Mouse (Mus musculus): ENCODE results near the gene Smpd3. TPM values are rescaled to one million over a fixed set of nuclear protein-coding genes. Genes with fewer than 3 reads are reported as not detected.

The Smpd3 gene
- polyA plus RNA-seq, 1 experiment from 2014 or later = 1.3 TPM

DNA sequence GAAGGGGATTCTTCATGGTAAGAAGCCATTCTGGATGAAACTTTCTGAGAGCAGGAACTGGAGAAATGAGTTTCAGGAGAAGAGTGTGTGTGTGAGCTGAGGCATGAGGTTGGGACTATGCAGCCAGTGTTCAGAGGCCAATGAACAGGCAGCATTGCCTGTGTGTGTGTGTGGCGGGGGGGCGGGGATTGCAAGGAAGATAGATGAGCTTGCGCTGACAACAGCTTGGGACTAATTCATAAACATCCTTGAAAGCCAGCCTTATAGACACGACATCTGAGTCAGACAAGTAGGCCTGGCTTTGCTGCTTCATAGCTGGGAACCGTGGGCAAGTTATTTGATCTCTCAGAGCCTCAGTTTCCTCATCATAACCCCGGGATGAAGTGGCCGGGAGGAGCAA, 31.3 kb upstream of the Smpd3 start:
- Histone ChIP-seq H3K9me3 (ENCODE audit: low read length) (no peaks in the 10 kb centered on the region), H3K9ac (replicated peaks) (no peak overlapping the region), H3K4me3 (ENCODE audit: low read depth, low read length) (no peak overlapping the region), H3K4me2 (ENCODE audit: low read depth, low read length) (no peak overlapping the region), H3K27me3 (ENCODE audit: insufficient read depth, low read length) (no peaks in the 10 kb centered on the region), H3K27ac (ENCODE audit: low read depth) (no peak overlapping the region), H3K4me1 (ENCODE audit: insufficient read depth) (no peaks in the 10 kb centered on the region), H3K36me3 (replicated peaks; ENCODE audit: insufficient read depth, low read length) (no peaks in the 10 kb centered on the region)
- ATAC-seq (no peak), DNase-seq (no peak)
- no peak for TF ChIP-seq EP300 (IDR thresholded peaks at IDR 0.05; ENCODE audit: low read depth)
- no peak for TF ChIP-seq CTCF (IDR thresholded peaks at IDR 0.05; ENCODE audit: low read depth)
- 73% methylated on average over 7 of the region's 7 CpGs for WGBS (ENCODE audit: insufficient replicate concordance)

DNA sequence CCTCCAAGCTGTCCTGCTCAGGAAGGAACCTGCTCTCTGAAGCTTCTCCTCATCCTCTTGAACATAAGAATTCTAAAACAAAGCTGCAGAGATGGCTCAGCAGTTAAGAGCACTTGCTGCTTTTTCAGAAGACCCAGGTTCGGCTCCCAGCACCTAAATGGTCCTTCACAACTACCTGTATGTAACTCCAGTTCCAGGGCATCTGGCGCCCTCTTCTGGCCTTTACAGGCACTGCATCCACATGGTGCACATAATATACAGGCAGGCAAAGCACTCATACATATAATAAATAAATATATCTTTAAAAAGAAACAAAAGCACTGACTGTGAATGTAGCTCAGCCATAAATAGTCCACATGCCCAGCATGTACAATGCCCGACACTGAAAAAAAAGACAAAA, 30.7 kb upstream of the Smpd3 start:
- 68% methylated on average over 3 of the region's 3 CpGs for WGBS (ENCODE audit: insufficient replicate concordance)
- Histone ChIP-seq H3K27me3 (ENCODE audit: insufficient read depth, low read length) (no peaks in the 10 kb centered on the region), H3K36me3 (replicated peaks; ENCODE audit: insufficient read depth, low read length) (no peaks in the 10 kb centered on the region), H3K9me3 (ENCODE audit: low read length) (no peaks in the 10 kb centered on the region), H3K27ac (ENCODE audit: low read depth) (no peak overlapping the region), H3K4me1 (ENCODE audit: insufficient read depth) (no peaks in the 10 kb centered on the region), H3K9ac (replicated peaks) (no peak overlapping the region), H3K4me3 (ENCODE audit: low read depth, low read length) (no peak overlapping the region), H3K4me2 (ENCODE audit: low read depth, low read length) (no peak overlapping the region)
- DNase-seq = no peak
- ATAC-seq = no peak
- TF ChIP-seq CTCF (IDR thresholded peaks at IDR 0.05; ENCODE audit: low read depth) (peak; percentile 51), EP300 (IDR thresholded peaks at IDR 0.05; ENCODE audit: low read depth) (no peak)

DNA sequence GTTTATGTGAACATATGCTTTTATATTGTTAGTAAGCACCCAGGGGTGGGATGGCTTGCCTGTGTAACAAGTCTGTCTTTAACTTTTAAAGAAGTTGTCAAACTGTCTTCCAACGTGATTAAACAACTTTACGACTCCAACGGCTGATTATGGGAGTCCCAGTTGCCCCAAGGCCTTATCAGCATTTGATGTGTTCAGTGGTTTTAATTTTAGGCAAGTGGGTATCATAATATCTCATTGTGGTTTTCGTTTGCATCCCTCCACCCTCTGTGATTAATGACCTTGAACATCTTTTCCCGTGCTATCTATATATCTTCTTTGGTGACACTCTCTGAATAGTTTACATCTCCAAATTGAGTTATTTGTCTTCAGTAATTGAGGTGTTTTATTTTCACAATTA, 27.0 kb upstream of the Smpd3 start:
- Histone ChIP-seq H3K4me1 (ENCODE audit: insufficient read depth) (no peaks in the 10 kb centered on the region), H3K9me3 (ENCODE audit: low read length) (no peaks in the 10 kb centered on the region), H3K4me3 (ENCODE audit: low read depth, low read length) (no peak overlapping the region), H3K36me3 (replicated peaks; ENCODE audit: insufficient read depth, low read length) (no peaks in the 10 kb centered on the region), H3K4me2 (ENCODE audit: low read depth, low read length) (no peak overlapping the region), H3K9ac (replicated peaks) (no peak overlapping the region), H3K27ac (ENCODE audit: low read depth) (no peak overlapping the region), H3K27me3 (ENCODE audit: insufficient read depth, low read length) (0 out of 2 replicates have a peak, but pooled peaks cover 2% of the 10 kb centered on the region)
- no peak for TF ChIP-seq EP300 (IDR thresholded peaks at IDR 0.05; ENCODE audit: low read depth)
- no peak for TF ChIP-seq CTCF (IDR thresholded peaks at IDR 0.05; ENCODE audit: low read depth)
- no peak for DNase-seq
- no peak for ATAC-seq
- 50% methylated on average over 5 of the region's 5 CpGs for WGBS (ENCODE audit: insufficient replicate concordance)

DNA sequence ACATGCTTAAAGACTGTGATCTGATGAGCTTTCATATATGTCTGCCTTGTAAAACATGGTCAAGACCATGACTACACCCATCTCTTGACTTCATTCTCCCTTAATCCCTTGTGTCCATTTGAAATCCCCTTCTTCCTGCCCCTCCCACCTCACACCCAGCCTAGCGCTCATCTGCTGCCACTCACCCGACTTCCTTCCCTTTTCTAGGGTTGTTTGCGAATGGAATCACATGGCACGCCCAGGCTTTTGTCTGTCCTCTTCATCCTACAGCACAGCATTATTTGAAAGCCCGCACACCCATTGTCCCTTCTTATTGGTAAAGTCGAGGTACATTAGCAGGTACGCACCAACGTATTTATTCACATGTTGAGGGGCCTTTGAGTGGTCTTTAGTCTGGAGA, 26.5 kb upstream of the Smpd3 start:
- Histone ChIP-seq H3K4me3 (ENCODE audit: low read depth, low read length) (no peak overlapping the region), H3K4me1 (ENCODE audit: insufficient read depth) (no peaks in the 10 kb centered on the region), H3K9ac (replicated peaks) (no peak overlapping the region), H3K9me3 (ENCODE audit: low read length) (no peaks in the 10 kb centered on the region), H3K36me3 (replicated peaks; ENCODE audit: insufficient read depth, low read length) (no peaks in the 10 kb centered on the region), H3K27ac (ENCODE audit: low read depth) (no peak overlapping the region), H3K27me3 (ENCODE audit: insufficient read depth, low read length) (0 out of 2 replicates have a peak, but pooled peaks cover 2% of the 10 kb centered on the region), H3K4me2 (ENCODE audit: low read depth, low read length) (no peak overlapping the region)
- ATAC-seq (no peak), DNase-seq (no peak)
- TF ChIP-seq CTCF (IDR thresholded peaks at IDR 0.05; ENCODE audit: low read depth) (no peak), EP300 (IDR thresholded peaks at IDR 0.05; ENCODE audit: low read depth) (no peak)
- 49% methylated on average over 8 of the region's 8 CpGs for WGBS (ENCODE audit: insufficient replicate concordance)

DNA sequence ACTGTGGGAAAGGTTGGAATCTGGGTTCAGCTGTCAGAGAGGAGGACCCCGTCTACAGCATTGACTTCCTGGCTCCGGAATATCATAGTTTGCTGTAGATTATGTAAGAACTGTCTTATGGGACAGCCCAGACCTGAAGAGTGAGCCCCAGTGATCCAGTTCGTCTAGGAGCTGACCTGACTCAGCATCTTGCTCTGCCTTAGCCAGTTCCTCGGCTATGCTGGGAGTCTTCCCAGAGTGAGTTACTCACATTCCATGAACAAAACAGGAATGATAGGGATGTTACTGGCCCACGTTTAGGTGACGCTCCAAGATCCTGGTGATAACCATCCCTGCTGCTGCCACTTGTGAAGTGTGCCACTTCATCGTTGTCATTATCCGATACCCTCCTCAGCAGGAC, 25.5 kb upstream of the Smpd3 start:
- DNase-seq (no peak), ATAC-seq (no peak)
- no peaks in the 10 kb centered on the region for H3K36me3 ChIP-seq (replicated peaks; ENCODE audit: insufficient read depth, low read length)
- H3K9me3 ChIP-seq (ENCODE audit: low read length) = no peaks in the 10 kb centered on the region
- no peak overlapping the region for H3K27ac ChIP-seq (ENCODE audit: low read depth)
- H3K9ac ChIP-seq (replicated peaks) = no peak overlapping the region
- H3K4me2 ChIP-seq (ENCODE audit: low read depth, low read length) = no peak overlapping the region
- 71% methylated on average over 8 of the region's 8 CpGs for WGBS (ENCODE audit: insufficient replicate concordance)
- TF ChIP-seq EP300 (IDR thresholded peaks at IDR 0.05; ENCODE audit: low read depth) = no peak
- TF ChIP-seq CTCF (IDR thresholded peaks at IDR 0.05; ENCODE audit: low read depth) = no peak
- no peak overlapping the region for H3K4me3 ChIP-seq (ENCODE audit: low read depth, low read length)
- H3K27me3 ChIP-seq (ENCODE audit: insufficient read depth, low read length) = 0 out of 2 replicates have a peak, but pooled peaks cover 2% of the 10 kb centered on the region
- no peaks in the 10 kb centered on the region for H3K4me1 ChIP-seq (ENCODE audit: insufficient read depth)

DNA sequence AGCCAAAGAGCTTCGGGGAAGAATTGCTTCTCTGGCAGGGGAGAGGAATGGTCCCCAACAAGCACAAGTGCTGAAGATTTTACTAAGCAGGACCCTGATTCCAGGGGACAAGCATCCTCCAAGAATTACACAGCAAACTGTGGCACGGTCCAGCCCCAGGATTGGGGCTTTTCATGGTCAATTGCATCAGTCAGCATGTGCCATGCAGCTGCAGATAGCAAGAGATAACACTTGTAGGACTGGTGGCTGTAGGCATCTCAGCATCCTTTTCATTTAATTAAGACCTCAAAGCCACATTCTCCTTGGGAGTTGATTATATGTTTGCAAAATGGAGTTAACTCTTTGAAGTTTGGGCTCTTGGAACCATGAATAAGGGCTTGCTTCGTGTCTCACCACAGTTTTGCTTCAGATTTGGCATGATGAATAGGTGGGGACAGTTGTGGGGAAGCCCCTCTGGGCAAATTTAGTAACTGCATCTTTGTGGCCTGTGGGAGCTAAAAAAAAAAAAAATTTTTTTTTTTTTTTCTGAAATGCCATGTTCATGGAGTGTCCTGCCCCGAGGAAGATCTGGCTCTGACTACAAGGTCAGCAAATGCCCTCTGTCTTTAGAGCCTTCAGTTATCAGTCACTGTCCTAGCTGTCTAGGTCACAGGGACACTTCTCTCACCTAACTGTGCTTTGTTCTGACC, 22.0 kb upstream of the Smpd3 start:
- no peak overlapping the region for H3K9ac ChIP-seq (replicated peaks)
- H3K4me3 ChIP-seq (ENCODE audit: low read depth, low read length) = no peak overlapping the region
- H3K36me3 ChIP-seq (replicated peaks; ENCODE audit: insufficient read depth, low read length) = no peaks in the 10 kb centered on the region
- no peak overlapping the region for H3K27ac ChIP-seq (ENCODE audit: low read depth)
- 62% methylated on average over 4 of the region's 4 CpGs for WGBS (ENCODE audit: insufficient replicate concordance)
- TF ChIP-seq EP300 (IDR thresholded peaks at IDR 0.05; ENCODE audit: low read depth) (no peak), CTCF (IDR thresholded peaks at IDR 0.05; ENCODE audit: low read depth) (no peak)
- DNase-seq (no peak), ATAC-seq (no peak)
- 0 out of 2 replicates have a peak, but pooled peaks cover 2% of the 10 kb centered on the region for H3K27me3 ChIP-seq (ENCODE audit: insufficient read depth, low read length)
- no peaks in the 10 kb centered on the region for H3K4me1 ChIP-seq (ENCODE audit: insufficient read depth)
- H3K9me3 ChIP-seq (ENCODE audit: low read length) = no peaks in the 10 kb centered on the region
- H3K4me2 ChIP-seq (ENCODE audit: low read depth, low read length) = no peak overlapping the region

Measured in liver, postnatal 0 days (tissue).